Mouse (Mus musculus) lung, embryonic 14.5 days (tissue): Measurements from ENCODE around the gene Arrdc3. TPM values are rescaled to one million over a fixed set of nuclear protein-coding genes. Genes with fewer than 3 reads are reported as not detected.

Experiments
- ATAC-seq: fragments of 200-750 bp; cut with Nextera tagmentation; 2 replicates; pipeline ENCODE4 v1.8.0; 2017; ENCODE audit warnings: mild to moderate bottlenecking, moderate TSS enrichment, moderate library complexity; ENCODE audit not compliant: insufficient read depth
- DNase-seq: peaks from one replicate; pipeline ENCODE4 v3.0.0-alpha.2; 2015
- H3K27ac ChIP-seq: fragments of 300-500 bp; sonication (generic); 2 replicates; pipeline ENCODE4 v1.5.1; 2014; ENCODE audit warnings: low read depth, mild to moderate bottlenecking, moderate library complexity
- H3K27me3 ChIP-seq: fragments of 300-500 bp; sonication (generic); 2 replicates; pipeline ENCODE4 v1.6.1; 2014; ENCODE audit warnings: low read length, control low read depth; ENCODE audit not compliant: insufficient read depth
- H3K36me3 ChIP-seq: fragments of 300-500 bp; sonication (generic); 2 replicates; pipeline ENCODE4 v1.6.1; 2014; ENCODE audit warnings: control low read depth; ENCODE audit not compliant: insufficient read depth
- H3K4me1 ChIP-seq: fragments of 300-500 bp; sonication (generic); 2 replicates; pipeline ENCODE4 v1.6.1; 2014; ENCODE audit warnings: antibody characterized with exemption, control low read depth; ENCODE audit not compliant: insufficient read depth
- H3K4me2 ChIP-seq: fragments of 300-500 bp; sonication (generic); 2 replicates; pipeline ENCODE4 v1.6.1; 2014; ENCODE audit warnings: mild to moderate bottlenecking
- H3K4me3 ChIP-seq: fragments of 300-500 bp; sonication (generic); 2 replicates; pipeline ENCODE4 v1.5.1; 2014; ENCODE audit warnings: low read depth, low read length
- H3K9ac ChIP-seq: fragments of 300-500 bp; sonication (generic); 2 replicates; pipeline ENCODE4 v1.6.1; 2014
- H3K9me3 ChIP-seq: fragments of 300-500 bp; sonication (generic); 2 replicates; pipeline ENCODE4 v1.6.1; 2016; ENCODE audit warnings: low read depth, low read length, control low read depth
- CTCF ChIP-seq: IDR thresholded peaks from 2 replicates; pipeline ENCODE4 v1.5.1; 2016; ENCODE audit warnings: antibody characterized with exemption, low read depth
- WGBS: fragments of 180-500 bp; shearing (Covaris S2); extraction: QIAGEN DNeasy Blood & Tissue Kit; methylation state at CpG from one replicate; pipeline ENCODE4 v1.1.7; 2014; 5-methylcytosine and 5-hydroxymethylcytosine counted together
- polyA plus RNA-seq: library from polyadenylated mRNA; unstranded; fragments of >200 nt; fragmentation: Nextera tagmentation; extraction: Ambion mirVana; gene quantifications from 2 replicates; pipeline ENCODE4 v1.2.1, GENCODE M21; 2014

The Arrdc3 gene
- polyA plus RNA-seq, 1 experiment from 2014 or later = 65.5 TPM

- ATAC-seq (no peak), DNase-seq (no peak)
- no peak overlapping the region for H3K9ac ChIP-seq
- 31% methylated on average over 1 of the region's 1 CpGs for WGBS
- H3K4me2 ChIP-seq = no peak overlapping the region
- no peaks in the 10 kb centered on the region for H3K9me3 ChIP-seq
- no peak overlapping the region for H3K4me3 ChIP-seq
- H3K36me3 ChIP-seq = peaks cover 34% of the 10 kb centered on the region
- H3K27me3 ChIP-seq = no peaks in the 10 kb centered on the region
- no peak for TF ChIP-seq CTCF
- no peaks in the 10 kb centered on the region for H3K4me1 ChIP-seq
- H3K27ac ChIP-seq = no peak overlapping the region
Measured at GRCm38 (mm10) chr13:80897411-80897810, 14.2 kb downstream of the Arrdc3 start.

DNA sequence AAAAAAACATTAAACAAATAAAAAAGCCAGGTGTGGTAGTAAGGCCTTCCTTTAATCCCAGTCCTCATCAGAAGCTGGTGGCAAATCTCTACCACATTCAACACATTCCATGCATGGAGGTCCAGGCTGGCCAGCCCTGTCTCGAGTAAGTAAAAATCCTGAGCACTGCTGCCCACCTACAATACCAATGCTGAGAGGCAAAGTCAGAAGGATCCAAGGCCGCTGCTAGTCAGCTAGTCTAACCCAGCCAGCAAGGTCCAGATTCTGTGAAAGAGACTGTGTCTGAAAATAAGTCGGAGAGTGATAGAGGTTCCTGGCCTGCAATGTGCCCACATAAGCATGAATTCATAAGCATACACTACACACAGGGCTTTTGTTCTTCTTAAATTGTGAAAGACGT lies 14.9 kb downstream of the Arrdc3 start:
- no peak overlapping the region for H3K4me2 ChIP-seq
- no peak overlapping the region for H3K9ac ChIP-seq
- H3K36me3 ChIP-seq = peaks cover 29% of the 10 kb centered on the region
- H3K4me1 ChIP-seq = no peaks in the 10 kb centered on the region
- no peaks in the 10 kb centered on the region for H3K9me3 ChIP-seq
- H3K27me3 ChIP-seq = no peaks in the 10 kb centered on the region
- ATAC-seq (no peak), DNase-seq (no peak)
- no peak overlapping the region for H3K27ac ChIP-seq
- no peak for TF ChIP-seq CTCF
- 92% methylated on average over 4 of the region's 4 CpGs for WGBS
- no peak overlapping the region for H3K4me3 ChIP-seq

DNA sequence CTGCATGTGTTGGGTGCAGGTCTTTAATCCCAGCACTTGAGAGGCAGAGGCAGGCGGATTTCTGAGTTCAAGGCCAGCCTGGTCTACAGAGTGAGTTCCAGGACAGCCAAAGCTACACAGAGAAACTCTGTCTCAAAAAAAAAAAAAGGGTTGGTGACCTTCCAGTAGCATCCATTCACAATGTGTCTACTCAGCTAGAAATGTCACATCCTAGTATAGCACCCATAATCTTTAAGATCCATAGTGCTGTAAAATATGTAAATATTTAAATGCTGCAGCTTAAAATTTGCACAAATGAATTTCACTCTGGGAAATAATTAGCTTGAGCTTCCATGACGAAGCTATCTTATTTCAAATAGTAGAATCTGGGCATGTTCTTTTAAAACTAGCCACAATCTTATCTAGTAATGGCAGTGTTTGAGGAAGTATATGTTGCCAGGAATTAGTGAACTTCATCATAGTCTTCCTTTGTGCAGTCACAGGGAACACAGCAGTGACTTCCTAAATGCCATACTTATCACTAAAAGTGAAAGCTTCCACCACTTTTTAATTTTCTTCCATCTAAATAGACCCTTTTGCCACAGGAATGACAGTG lies 16.3 kb downstream of the Arrdc3 start:
- peaks cover 15% of the 10 kb centered on the region for H3K36me3 ChIP-seq
- no peak overlapping the region for H3K9ac ChIP-seq

DNA sequence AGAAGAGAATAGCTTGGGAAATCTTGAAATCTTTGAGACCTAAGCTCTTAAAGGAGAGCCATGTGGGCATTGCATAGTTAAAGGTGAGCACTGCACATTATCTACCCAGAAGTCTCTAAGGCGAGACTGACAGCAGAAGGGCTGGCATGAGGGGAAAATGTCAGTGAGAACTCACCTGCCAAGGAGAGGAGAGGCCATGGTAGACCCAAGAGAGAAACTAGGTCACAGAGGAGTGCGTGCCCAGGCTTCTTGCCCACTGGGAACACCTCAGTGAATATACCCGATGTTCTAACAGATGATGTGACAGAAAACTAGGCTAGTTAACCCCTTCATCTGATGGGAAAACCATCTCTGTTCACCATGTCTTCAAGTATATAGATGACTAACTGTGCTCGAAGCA lies 18.2 kb downstream of the Arrdc3 start:
- Histone ChIP-seq H3K27me3 (no peaks in the 10 kb centered on the region), H3K9me3 (no peaks in the 10 kb centered on the region), H3K36me3 (peaks cover 6% of the 10 kb centered on the region), H3K4me1 (no peaks in the 10 kb centered on the region), H3K27ac (no peak overlapping the region), H3K9ac (no peak overlapping the region), H3K4me2 (no peak overlapping the region), H3K4me3 (no peak overlapping the region)
- DNase-seq (no peak), ATAC-seq (no peak)
- WGBS = 77% methylated on average over 4 of the region's 4 CpGs
- no peak for TF ChIP-seq CTCF

More for the DNA sequence above, 16.3 kb downstream of the Arrdc3 start:
- Histone ChIP-seq H3K27ac (no peak overlapping the region), H3K9me3 (no peaks in the 10 kb centered on the region), H3K4me2 (no peak overlapping the region), H3K27me3 (no peaks in the 10 kb centered on the region), H3K4me1 (no peaks in the 10 kb centered on the region), H3K4me3 (no peak overlapping the region)
- DNase-seq (no peak), ATAC-seq (no peak)
- no peak for TF ChIP-seq CTCF
- WGBS = 65% methylated on average over 2 of the region's 2 CpGs

DNA sequence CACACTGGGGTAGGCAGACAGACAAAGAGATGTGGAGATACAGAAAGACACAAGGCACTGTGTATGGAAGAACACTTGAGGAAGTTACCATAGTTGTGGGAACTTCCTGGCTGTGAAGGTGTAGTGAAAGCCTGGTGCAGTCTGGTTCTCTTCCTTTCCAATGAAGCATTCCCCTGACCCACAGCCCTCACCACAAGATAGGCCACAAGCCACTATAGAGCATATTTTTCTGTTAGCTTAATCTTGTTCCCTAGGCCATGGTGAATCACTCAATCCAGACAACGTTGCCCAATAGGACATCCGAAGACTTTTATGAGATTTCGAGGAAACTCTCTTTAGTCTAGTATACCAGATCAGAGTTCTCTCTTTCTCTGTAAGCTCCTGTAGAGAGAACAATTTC lies 19.6 kb downstream of the Arrdc3 start:
- no peak overlapping the region for H3K9ac ChIP-seq
- no peak overlapping the region for H3K27ac ChIP-seq
- H3K4me3 ChIP-seq = no peak overlapping the region
- H3K4me1 ChIP-seq = no peaks in the 10 kb centered on the region
- no peak for TF ChIP-seq CTCF
- no peak overlapping the region for H3K4me2 ChIP-seq
- no peaks in the 10 kb centered on the region for H3K27me3 ChIP-seq
- WGBS = 87% methylated on average over 3 of the region's 3 CpGs
- H3K9me3 ChIP-seq = no peaks in the 10 kb centered on the region
- DNase-seq (no peak), ATAC-seq (no peak)
- no peaks in the 10 kb centered on the region for H3K36me3 ChIP-seq

- no peak for ATAC-seq
- Histone ChIP-seq H3K36me3 (no peaks in the 10 kb centered on the region), H3K4me2 (no peak overlapping the region), H3K9ac (no peak overlapping the region), H3K27ac (no peak overlapping the region), H3K4me1 (no peaks in the 10 kb centered on the region), H3K9me3 (no peaks in the 10 kb centered on the region), H3K27me3 (no peaks in the 10 kb centered on the region), H3K4me3 (no peak overlapping the region)
- TF ChIP-seq CTCF = no peak
- DNase-seq = no peak
Measured at GRCm38 (mm10) chr13:80913361-80913760, 30.2 kb downstream of the Arrdc3 start.

GRCm38 (mm10) chr13:80920939-80921338 lies 37.8 kb downstream of the Arrdc3 start:
- 74% methylated on average over 6 of the region's 6 CpGs for WGBS
- DNase-seq (no peak), ATAC-seq (no peak)
- Histone ChIP-seq H3K9ac (no peak overlapping the region), H3K4me3 (no peak overlapping the region), H3K27ac (no peak overlapping the region), H3K27me3 (no peaks in the 10 kb centered on the region), H3K4me2 (no peak overlapping the region), H3K4me1 (no peaks in the 10 kb centered on the region), H3K36me3 (no peaks in the 10 kb centered on the region), H3K9me3 (no peaks in the 10 kb centered on the region)
- TF ChIP-seq CTCF = no peak
